In the genomic region with DNA sequence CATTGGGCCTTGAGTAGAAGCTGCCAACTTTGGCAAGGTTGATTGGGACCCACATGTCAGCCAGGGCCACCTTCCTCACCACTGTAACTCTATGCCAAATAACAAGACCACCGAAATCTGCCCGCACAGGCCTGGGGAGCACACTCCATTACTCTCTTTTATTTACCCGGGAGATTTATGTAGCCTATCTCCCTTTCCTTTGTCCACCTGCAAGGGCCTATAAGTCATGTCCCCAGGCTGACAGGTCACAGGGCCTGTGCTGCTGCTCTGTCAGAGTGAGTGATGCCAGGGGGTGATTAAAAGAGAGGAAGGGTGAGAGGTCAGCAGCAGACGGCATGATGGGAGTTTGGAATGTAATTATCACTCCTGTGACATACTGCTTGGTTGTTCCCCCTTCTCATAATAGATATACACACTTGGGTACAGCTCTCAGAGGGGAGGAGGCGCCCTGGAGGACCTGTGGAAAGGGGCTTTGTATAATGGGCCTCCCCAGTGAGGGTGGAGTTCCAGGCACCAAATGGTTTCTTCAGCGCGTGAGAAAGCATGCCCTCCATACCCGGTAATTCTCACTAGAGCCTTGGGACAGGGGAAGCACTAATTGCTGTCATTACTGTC, we compare ENCODE assay signal across 30 mouse cellular contexts. TPM values are rescaled to one million over a fixed set of nuclear protein-coding genes. Genes with fewer than 3 reads are reported as not detected.
DNase-seq lines count a peak whose midpoint lies in the region; ATAC-seq lines count a peak whose summit lies in the region.
"Had no signal": no experiment of that assay in that cellular context is flagged by ENCODE, and none has a peak within 500 bp of the region (broad histone marks: within the 10 kb centered on the region; RNA-seq: fewer than 3 reads in every experiment).

No protein-coding gene starts in this region.

- H3K36me3 ChIP-seq in kidney, embryonic 15.5 days, result no peaks in the 10 kb centered on the region
- H3K36me3 ChIP-seq in neural tube, embryonic 14.5 days (ENCODE audit: control insufficient read depth, insufficient read depth, low read length), result no peaks in the 10 kb centered on the region
- H3K36me3 ChIP-seq: embryonic facial prominence, embryonic 10.5 days; embryonic facial prominence, embryonic 15.5 days; forebrain, embryonic 12.5 days; heart, embryonic 13.5 days; hindbrain, embryonic 15.5 days; limb, embryonic 13.5 days; lung, embryonic 15.5 days; midbrain, embryonic 13.5 days had no signal

- no peak overlapping the region for H3K4me3 ChIP-seq in kidney, embryonic 15.5 days (replicated peaks)
- no peak overlapping the region for H3K4me3 ChIP-seq in neural tube, embryonic 14.5 days (ENCODE audit: low read depth, low read length)
- H3K4me3 ChIP-seq: embryonic facial prominence, embryonic 10.5 days; embryonic facial prominence, embryonic 15.5 days; forebrain, embryonic 12.5 days; heart, adult 2 months; heart, embryonic 13.5 days; hindbrain, embryonic 15.5 days; limb, embryonic 13.5 days; lung, embryonic 15.5 days; megakaryocyte, embryonic 14.5 days; midbrain, embryonic 13.5 days had no signal

- no peak overlapping the region for H3K4me2 ChIP-seq in kidney, embryonic 15.5 days
- H3K4me2 ChIP-seq in neural tube, embryonic 14.5 days (ENCODE audit: low read depth, low read length), result no peak overlapping the region
- H3K4me2 ChIP-seq: embryonic facial prominence, embryonic 15.5 days; forebrain, embryonic 12.5 days; heart, embryonic 13.5 days; hindbrain, embryonic 15.5 days; limb, embryonic 13.5 days; liver, embryonic 11.5 days; lung, embryonic 15.5 days; midbrain, embryonic 13.5 days had no signal

- peaks cover 2% of the 10 kb centered on the region; the same call in 1 of the 2 replicates for H3K4me1 ChIP-seq in kidney, embryonic 15.5 days
- no peaks in the 10 kb centered on the region for H3K4me1 ChIP-seq in neural tube, embryonic 14.5 days (ENCODE audit: control insufficient read depth, insufficient read depth, low read length)
- H3K4me1 ChIP-seq: embryonic facial prominence, embryonic 15.5 days; forebrain, embryonic 12.5 days; heart, embryonic 13.5 days; hindbrain, embryonic 15.5 days; limb, embryonic 13.5 days; lung, embryonic 15.5 days; megakaryocyte, embryonic 14.5 days; midbrain, embryonic 13.5 days had no signal

- peaks cover 6% of the 10 kb centered on the region for H3K27me3 ChIP-seq in kidney, embryonic 15.5 days
- H3K27me3 ChIP-seq in neural tube, embryonic 14.5 days (ENCODE audit: control insufficient read depth, insufficient read depth, low read length), result no peaks in the 10 kb centered on the region; the same call in 1 of the 2 replicates
- H3K27me3 ChIP-seq: embryonic facial prominence, embryonic 15.5 days; heart, embryonic 13.5 days; hindbrain, embryonic 15.5 days; lung, embryonic 15.5 days; midbrain, embryonic 13.5 days had no signal

- ATAC-seq in kidney, embryonic 15.5 days (replicated peaks; ENCODE audit: low FRiP score), result peak; percentile 88
- ATAC-seq in neural tube, embryonic 14.5 days (ENCODE audit: low read depth), result peak; percentile 54; the same call in 1 of the 2 replicates
- ATAC-seq: forebrain, postnatal 0 days; midbrain, embryonic 13.5 days; Patski had no signal

- WGBS in kidney, embryonic 15.5 days, result 9% methylated on average over 8 of the region's 8 CpGs
- WGBS in neural tube, embryonic 14.5 days, result 15% methylated on average over 8 of the region's 8 CpGs

- no peak overlapping the region for H3K9ac ChIP-seq in kidney, embryonic 15.5 days
- H3K9ac ChIP-seq in neural tube, embryonic 14.5 days (replicated peaks; ENCODE audit: low read depth, low read length), result no peak overlapping the region
- H3K9ac ChIP-seq: embryonic facial prominence, embryonic 15.5 days; forebrain, embryonic 12.5 days; forebrain, postnatal 0 days; heart, embryonic 13.5 days; hindbrain, embryonic 15.5 days; limb, embryonic 13.5 days; lung, embryonic 15.5 days; midbrain, embryonic 13.5 days had no signal

- no peak for DNase-seq in kidney, adult 9 months
- peak; percentile 61 for DNase-seq in embryo, embryonic 10 days (ENCODE audit: low spot score)
- DNase-seq in embryo, embryonic 9.5 days (ENCODE audit: extremely low spot score), result peak; percentile 37
- no peak for DNase-seq in urinary bladder, postnatal 4 days (ENCODE audit: low spot score in 2 of 2)
- DNase-seq in layer of hippocampus, postnatal 36 days, result no peak
- DNase-seq: adrenal gland, postnatal 14 days; cerebellum, adult 11 months; cerebellum, adult 9-10 months; cerebellum, postnatal 36 days; forebrain, postnatal 0 days; heart, adult 2 months; heart, postnatal 10 days; kidney, adult 18-20 months; layer of hippocampus, adult 9-11 months; retina, postnatal 1 day; right cerebral cortex, postnatal 14 days; thymus, postnatal 14 days had no signal

- H3K9me3 ChIP-seq in kidney, embryonic 15.5 days (replicated peaks), result no peaks in the 10 kb centered on the region
- H3K9me3 ChIP-seq in neural tube, embryonic 14.5 days (ENCODE audit: control insufficient read depth, low read length), result no peaks in the 10 kb centered on the region
- H3K9me3 ChIP-seq: embryonic facial prominence, embryonic 10.5 days; embryonic facial prominence, embryonic 15.5 days; forebrain, embryonic 12.5 days; heart, embryonic 13.5 days; hindbrain, embryonic 15.5 days; limb, embryonic 13.5 days; lung, embryonic 15.5 days; midbrain, embryonic 13.5 days had no signal

- H3K27ac ChIP-seq in kidney, embryonic 15.5 days, result no peak overlapping the region
- H3K27ac ChIP-seq in neural tube, embryonic 14.5 days (ENCODE audit: low read depth, low read length), result no peak overlapping the region
- H3K27ac ChIP-seq: embryonic facial prominence, embryonic 10.5 days; embryonic facial prominence, embryonic 15.5 days; forebrain, embryonic 12.5 days; heart, adult 2 months; heart, embryonic 13.5 days; hindbrain, embryonic 15.5 days; limb, embryonic 13.5 days; lung, embryonic 15.5 days; midbrain, embryonic 13.5 days had no signal

RNA-seq across cellular contexts. Expression of a gene that starts 38.1 kb away (rescaled TPM):
- 14.6 and 15.3 TPM in 2 replicates for polyA plus RNA-seq in kidney, embryonic 15.5 days (2015; fragmentation: Nextera tagmentation; extraction: Ambion mirVana)
- 25.9 and 29.1 TPM in 2 replicates for polyA plus RNA-seq in neural tube, embryonic 14.5 days (2014; fragmentation: Nextera tagmentation; extraction: Ambion mirVana)
- total RNA-seq in layer of hippocampus, postnatal 36 days (2021), result 10 to 100 TPM; 29.3 to 30.2 TPM

Comparison
In these comparisons a context has a peak if more than half of its experiments do, and no peak if none do; other contexts are left out.
1. DNase-seq: peak in embryo, embryonic 10 days (single experiment) and embryo, embryonic 9.5 days (single experiment); none in kidney, adult 9 months (single experiment), urinary bladder, postnatal 4 days (0 of 2) and layer of hippocampus, postnatal 36 days (0 of 2).